Comparison of ENCODE assay signal across 9 mouse cellular contexts in the genomic region with DNA sequence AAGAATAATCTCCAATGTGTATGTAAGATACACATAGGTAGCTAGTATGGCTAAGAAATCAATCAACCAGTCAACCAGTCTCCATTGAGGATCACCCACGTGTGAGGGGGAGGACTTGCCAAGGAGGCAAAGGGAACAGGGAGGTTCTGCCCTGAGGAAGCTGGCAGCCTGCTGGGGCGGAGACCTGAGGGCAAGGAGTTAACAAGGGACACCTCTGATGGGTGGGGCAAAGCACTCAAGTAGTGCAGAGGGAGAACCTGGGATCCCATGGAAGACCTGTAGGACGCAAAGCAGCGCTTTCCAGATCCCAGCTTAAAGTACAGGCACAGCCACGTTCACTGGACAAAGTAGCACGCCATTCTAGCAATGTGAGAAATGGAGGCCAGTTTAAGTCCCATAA.
DNase-seq lines count a peak whose midpoint lies in the region; ATAC-seq and TF ChIP-seq lines count a peak whose summit lies in the region.
"Had no signal": no experiment of that assay in that cellular context is flagged by ENCODE, and none has a peak within 500 bp of the region (broad histone marks: within the 10 kb centered on the region; RNA-seq: fewer than 3 reads in every experiment).

No protein-coding gene starts in this region.

- H3K4me3 ChIP-seq in forebrain, embryonic 10.5 days: no peak overlapping the region
- no peak overlapping the region for H3K4me3 ChIP-seq in forebrain, embryonic 13.5 days
- H3K4me3 ChIP-seq in kidney, postnatal 0 days (replicated peaks; ENCODE audit: low read depth, low read length): no peak overlapping the region
- no peak overlapping the region for H3K4me3 ChIP-seq in lung, postnatal 0 days (ENCODE audit: low read depth, low read length)

- TF ChIP-seq EP300 in lung, postnatal 0 days (IDR thresholded peaks at IDR 0.05): no peak

- WGBS in forebrain, embryonic 10.5 days: 60% methylated on average over 6 of the region's 6 CpGs
- WGBS in forebrain, embryonic 13.5 days: 69% methylated on average over 6 of the region's 6 CpGs
- WGBS in kidney, postnatal 0 days: 23% methylated on average over 6 of the region's 6 CpGs
- WGBS in lung, postnatal 0 days: 47% methylated on average over 6 of the region's 6 CpGs

- H3K9ac ChIP-seq in forebrain, embryonic 13.5 days: no peak overlapping the region
- H3K9ac ChIP-seq in kidney, postnatal 0 days (ENCODE audit: low read depth, low read length): no peak overlapping the region
- H3K9ac ChIP-seq in lung, postnatal 0 days (replicated peaks; ENCODE audit: low read depth): no peak overlapping the region
- H3K9ac ChIP-seq: forebrain, postnatal 0 days had no signal

- ATAC-seq in forebrain, embryonic 13.5 days: no peak
- ATAC-seq in kidney, postnatal 0 days (replicated peaks; ENCODE audit: low FRiP score, low read depth): peak; percentile 73
- peak; percentile 53 for ATAC-seq in lung, postnatal 0 days
- ATAC-seq: forebrain, postnatal 0 days had no signal

- peaks cover 19% of the 10 kb centered on the region for H3K4me1 ChIP-seq in forebrain, embryonic 10.5 days
- peaks cover 16% of the 10 kb centered on the region for H3K4me1 ChIP-seq in forebrain, embryonic 13.5 days
- peaks cover 11% of the 10 kb centered on the region for H3K4me1 ChIP-seq in kidney, postnatal 0 days (replicated peaks; ENCODE audit: insufficient read depth, low read length)
- H3K4me1 ChIP-seq in lung, postnatal 0 days (ENCODE audit: insufficient read depth, low read depth, low read length): peaks cover 9% of the 10 kb centered on the region; the same call in 1 of the 2 replicates

- no peaks in the 10 kb centered on the region for H3K9me3 ChIP-seq in forebrain, embryonic 10.5 days
- H3K9me3 ChIP-seq in forebrain, embryonic 13.5 days (replicated peaks): no peaks in the 10 kb centered on the region
- no peaks in the 10 kb centered on the region for H3K9me3 ChIP-seq in kidney, postnatal 0 days (replicated peaks; ENCODE audit: low read length)
- no peaks in the 10 kb centered on the region for H3K9me3 ChIP-seq in lung, postnatal 0 days (ENCODE audit: low read length)

- no peak for TF ChIP-seq CTCF in kidney, postnatal 0 days (IDR thresholded peaks at IDR 0.05; ENCODE audit: low read depth)
- no peak for TF ChIP-seq CTCF in lung, postnatal 0 days (IDR thresholded peaks at IDR 0.05)

- peak overlapping the region; percentile 54 for H3K27ac ChIP-seq in forebrain, embryonic 10.5 days
- H3K27ac ChIP-seq in forebrain, embryonic 13.5 days: no peak overlapping the region
- peak overlapping the region; percentile 90 for H3K27ac ChIP-seq in kidney, postnatal 0 days
- H3K27ac ChIP-seq in lung, postnatal 0 days (ENCODE audit: low read length): peak overlapping the region; percentile 85

- no peak for DNase-seq in forebrain, embryonic 10.5 days (ENCODE audit: extremely low spot score, low spot score)
- DNase-seq in ZHBTc4 (ENCODE audit: low read depth, low spot score): peak; percentile 87
- DNase-seq in kidney, postnatal 0 days (ENCODE audit: low spot score): peak; percentile 65
- DNase-seq in lung, postnatal 0 days (ENCODE audit: low spot score): no peak
- DNase-seq in right cerebral cortex, postnatal 14 days: no peak
- no peak for DNase-seq in thymus, postnatal 25 days
- DNase-seq in right cerebral cortex, adult 2 months (ENCODE audit: low spot score in 2 of 2): no peak
- DNase-seq: forebrain, postnatal 0 days had no signal

- no peaks in the 10 kb centered on the region for H3K36me3 ChIP-seq in forebrain, embryonic 10.5 days (replicated peaks)
- H3K36me3 ChIP-seq in forebrain, embryonic 13.5 days (ENCODE audit: poor library complexity, severe bottlenecking): no peaks in the 10 kb centered on the region
- H3K36me3 ChIP-seq in kidney, postnatal 0 days (ENCODE audit: insufficient read depth, low read length): no peaks in the 10 kb centered on the region
- no peaks in the 10 kb centered on the region for H3K36me3 ChIP-seq in lung, postnatal 0 days (ENCODE audit: insufficient read depth, low read length)

- H3K4me2 ChIP-seq in forebrain, embryonic 13.5 days: no peak overlapping the region
- peak overlapping the region; percentile 21; the same call in 1 of the 2 replicates for H3K4me2 ChIP-seq in kidney, postnatal 0 days (ENCODE audit: low read length)
- no peak overlapping the region; the same call in 1 of the 2 replicates for H3K4me2 ChIP-seq in lung, postnatal 0 days (replicated peaks; ENCODE audit: low read depth, low read length)

- H3K27me3 ChIP-seq in forebrain, embryonic 10.5 days (ENCODE audit: poor library complexity, severe bottlenecking): peaks cover 46% of the 10 kb centered on the region
- H3K27me3 ChIP-seq in forebrain, embryonic 13.5 days: peaks cover 9% of the 10 kb centered on the region; the same call in 1 of the 2 replicates
- no peaks in the 10 kb centered on the region for H3K27me3 ChIP-seq in kidney, postnatal 0 days (ENCODE audit: insufficient read depth, low read length)
- H3K27me3 ChIP-seq in lung, postnatal 0 days (replicated peaks; ENCODE audit: insufficient read depth, low read length): no peaks in the 10 kb centered on the region

Comparison
In these comparisons a context has a peak if more than half of its experiments do, and no peak if none do; other contexts are left out.
1. DNase-seq: peak in ZHBTc4 (single experiment) and kidney, postnatal 0 days (single experiment); none in forebrain, embryonic 10.5 days (single experiment), lung, postnatal 0 days (single experiment), right cerebral cortex, postnatal 14 days (single experiment), thymus, postnatal 25 days (single experiment) and right cerebral cortex, adult 2 months (0 of 2).